Mouse (Mus musculus): Measurements from ENCODE around the gene Slamf6.
"Not testable (repeated sequence)": the region's sequence is repeated elsewhere in the genome, so short reads cannot be mapped to it uniquely, and the experiment has no call there.

DNA sequence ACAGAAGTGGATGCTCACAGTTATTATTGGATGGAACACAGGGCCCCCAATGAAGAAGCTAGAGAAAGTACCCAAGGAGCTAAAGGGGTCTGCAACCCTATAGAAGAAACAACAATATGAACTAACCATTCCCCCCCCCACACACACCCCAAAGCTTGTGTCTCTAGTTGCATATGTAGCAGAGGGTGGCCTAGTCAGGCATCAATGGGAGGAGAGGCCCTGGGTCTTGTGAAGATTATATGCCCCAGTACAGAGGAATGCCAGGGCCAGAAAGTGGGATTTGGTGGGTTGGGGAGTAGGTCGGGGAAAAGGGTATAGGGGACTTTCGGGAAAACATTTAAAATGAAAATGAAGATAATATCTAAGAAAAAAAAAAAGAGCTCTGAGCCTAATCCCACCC is 57.0 kb downstream of the Slamf6 start:
- TF ChIP-seq CTCF, EP300 (IDR thresholded peaks at IDR 0.05; ENCODE audit: low read depth): not testable (repeated sequence)

Measured in liver, postnatal 0 days (tissue).